Mouse (Mus musculus): ENCODE measurements at regions not wholly inside any gene's neighbourhood (a gene's known extent, or its start where the extent isn't known, plus 50 kb on each side); places are given as distances from the start of the nearest gene placed in this dataset.

- TF ChIP-seq GATA1 (IDR thresholded peaks at IDR 0.05; ENCODE audit: low read length) (no peak), TAL1 (IDR thresholded peaks at IDR 0.05; ENCODE audit: low read length) (no peak)
- Histone ChIP-seq H3K36me3 (ENCODE audit: control insufficient read depth) (no peaks in the 10 kb centered on the region), H3K4me1 (ENCODE audit: control insufficient read depth) (no peaks in the 10 kb centered on the region), H3K9me3 (ENCODE audit: control insufficient read depth, low read length) (no peaks in the 10 kb centered on the region), H3K27me3 (ENCODE audit: control insufficient read depth) (peaks cover 30% of the 10 kb centered on the region), H3K4me3 (replicated peaks) (no peak overlapping the region)
Measured at GRCm38 (mm10) chr15:85676156-85676555, 58.6 kb upstream of the Ppara start.

- peaks cover 23% of the 10 kb centered on the region for H3K27me3 ChIP-seq (ENCODE audit: control insufficient read depth)
Measured at GRCm38 (mm10) chr15:85676871-85677270, 57.9 kb upstream of the Ppara start.

GRCm38 (mm10) chr15:85677381-85677780, 57.4 kb upstream of the Ppara start:
- Histone ChIP-seq H3K4me1 (ENCODE audit: control insufficient read depth) (no peaks in the 10 kb centered on the region), H3K4me3 (replicated peaks) (no peak overlapping the region), H3K9me3 (ENCODE audit: control insufficient read depth, low read length) (no peaks in the 10 kb centered on the region), H3K36me3 (ENCODE audit: control insufficient read depth) (no peaks in the 10 kb centered on the region), H3K27me3 (ENCODE audit: control insufficient read depth) (peaks cover 18% of the 10 kb centered on the region)
- no peak for TF ChIP-seq GATA1 (IDR thresholded peaks at IDR 0.05; ENCODE audit: low read length)
- TF ChIP-seq TAL1 (IDR thresholded peaks at IDR 0.05; ENCODE audit: low read length), result no peak

More at GRCm38 (mm10) chr15:85676871-85677270, 57.9 kb upstream of the Ppara start:
- Histone ChIP-seq H3K4me1 (ENCODE audit: control insufficient read depth) (no peaks in the 10 kb centered on the region), H3K36me3 (ENCODE audit: control insufficient read depth) (no peaks in the 10 kb centered on the region), H3K4me3 (replicated peaks) (no peak overlapping the region), H3K9me3 (ENCODE audit: control insufficient read depth, low read length) (no peaks in the 10 kb centered on the region)
- TF ChIP-seq TAL1 (IDR thresholded peaks at IDR 0.05; ENCODE audit: low read length) (no peak), GATA1 (IDR thresholded peaks at IDR 0.05; ENCODE audit: low read length) (no peak)

GRCm38 (mm10) chr15:85677855-85678254, 56.9 kb upstream of the Ppara start:
- H3K27me3 ChIP-seq (ENCODE audit: control insufficient read depth), result peaks cover 13% of the 10 kb centered on the region

GRCm38 (mm10) chr15:85678351-85678895, 56.4 kb upstream of the Ppara start:
- no peaks in the 10 kb centered on the region for H3K9me3 ChIP-seq (ENCODE audit: control insufficient read depth, low read length)
- H3K27me3 ChIP-seq (ENCODE audit: control insufficient read depth), result peaks cover 9% of the 10 kb centered on the region
- TF ChIP-seq TAL1 (IDR thresholded peaks at IDR 0.05; ENCODE audit: low read length) (no peak), GATA1 (IDR thresholded peaks at IDR 0.05; ENCODE audit: low read length) (no peak)
- H3K4me1 ChIP-seq (ENCODE audit: control insufficient read depth), result no peaks in the 10 kb centered on the region
- H3K4me3 ChIP-seq (replicated peaks), result no peak overlapping the region
- H3K36me3 ChIP-seq (ENCODE audit: control insufficient read depth), result no peaks in the 10 kb centered on the region

More at GRCm38 (mm10) chr15:85677855-85678254, 56.9 kb upstream of the Ppara start:
- no peak for TF ChIP-seq TAL1 (IDR thresholded peaks at IDR 0.05; ENCODE audit: low read length)
- no peak for TF ChIP-seq GATA1 (IDR thresholded peaks at IDR 0.05; ENCODE audit: low read length)
- Histone ChIP-seq H3K9me3 (ENCODE audit: control insufficient read depth, low read length) (no peaks in the 10 kb centered on the region), H3K4me1 (ENCODE audit: control insufficient read depth) (no peaks in the 10 kb centered on the region), H3K36me3 (ENCODE audit: control insufficient read depth) (no peaks in the 10 kb centered on the region), H3K4me3 (replicated peaks) (no peak overlapping the region)

GRCm38 (mm10) chr15:85678981-85679708, 55.6 kb upstream of the Ppara start:
- Histone ChIP-seq H3K9me3 (ENCODE audit: control insufficient read depth, low read length) (no peaks in the 10 kb centered on the region), H3K36me3 (ENCODE audit: control insufficient read depth) (no peaks in the 10 kb centered on the region), H3K4me3 (replicated peaks) (no peak overlapping the region), H3K27me3 (ENCODE audit: control insufficient read depth) (peaks cover 4% of the 10 kb centered on the region), H3K4me1 (ENCODE audit: control insufficient read depth) (no peaks in the 10 kb centered on the region)
- TF ChIP-seq GATA1 (IDR thresholded peaks at IDR 0.05; ENCODE audit: low read length), result no peak
- no peak for TF ChIP-seq TAL1 (IDR thresholded peaks at IDR 0.05; ENCODE audit: low read length)

GRCm38 (mm10) chr15:85679864-85680428, 54.8 kb upstream of the Ppara start:
- TF ChIP-seq GATA1 (IDR thresholded peaks at IDR 0.05; ENCODE audit: low read length), result no peak
- no peak for TF ChIP-seq TAL1 (IDR thresholded peaks at IDR 0.05; ENCODE audit: low read length)
- Histone ChIP-seq H3K36me3 (ENCODE audit: control insufficient read depth) (no peaks in the 10 kb centered on the region), H3K4me3 (replicated peaks) (no peak overlapping the region), H3K4me1 (ENCODE audit: control insufficient read depth) (no peaks in the 10 kb centered on the region), H3K9me3 (ENCODE audit: control insufficient read depth, low read length) (no peaks in the 10 kb centered on the region), H3K27me3 (ENCODE audit: control insufficient read depth) (peaks cover 2% of the 10 kb centered on the region; the same call in 1 of the 2 replicates)

- Histone ChIP-seq H3K4me1 (ENCODE audit: control insufficient read depth) (no peaks in the 10 kb centered on the region), H3K4me3 (replicated peaks) (no peak overlapping the region), H3K9me3 (ENCODE audit: control insufficient read depth, low read length) (no peaks in the 10 kb centered on the region), H3K27me3 (ENCODE audit: control insufficient read depth) (peaks cover 2% of the 10 kb centered on the region; the same call in 1 of the 2 replicates), H3K36me3 (ENCODE audit: control insufficient read depth) (no peaks in the 10 kb centered on the region)
- TF ChIP-seq GATA1 (IDR thresholded peaks at IDR 0.05; ENCODE audit: low read length) (no peak), TAL1 (IDR thresholded peaks at IDR 0.05; ENCODE audit: low read length) (no peak)
Measured at GRCm38 (mm10) chr15:85680460-85681224, 54.1 kb upstream of the Ppara start.

GRCm38 (mm10) chr15:85682116-85682515, 52.7 kb upstream of the Ppara start:
- Histone ChIP-seq H3K27me3 (ENCODE audit: control insufficient read depth) (peaks cover 2% of the 10 kb centered on the region; the same call in 1 of the 2 replicates), H3K4me1 (ENCODE audit: control insufficient read depth) (no peaks in the 10 kb centered on the region), H3K36me3 (ENCODE audit: control insufficient read depth) (no peaks in the 10 kb centered on the region), H3K9me3 (ENCODE audit: control insufficient read depth, low read length) (no peaks in the 10 kb centered on the region), H3K4me3 (replicated peaks) (no peak overlapping the region)
- TF ChIP-seq TAL1 (IDR thresholded peaks at IDR 0.05; ENCODE audit: low read length) (no peak), GATA1 (IDR thresholded peaks at IDR 0.05; ENCODE audit: low read length) (no peak)
